Mouse (Mus musculus) heart, embryonic 13.5 days (tissue): Measurements from ENCODE around the gene Asb18. TPM values are rescaled to one million over a fixed set of nuclear protein-coding genes. Genes with fewer than 3 reads are reported as not detected.
A peak's percentile ranks its signal among the peaks of the same experiment; 100 is the strongest.

Source experiments
- ATAC-seq: fragments of 200-750 bp; cut with Nextera tagmentation; 2 replicates; pipeline ENCODE4 v1.8.0; 2017; ENCODE audit warnings: moderate TSS enrichment; ENCODE audit not compliant: insufficient number of reproducible peaks, low FRiP score, low TSS enrichment; ENCODE audit errors: extremely low read depth
- H3K27ac ChIP-seq: fragments of 300-500 bp; sonication (generic); replicated peaks from 2 replicates; pipeline ENCODE4 v1.5.1; 2015; ENCODE audit warnings: moderate library complexity, mild to moderate bottlenecking, inconsistent platforms
- H3K27me3 ChIP-seq: fragments of 300-500 bp; sonication (generic); replicated peaks from 2 replicates; pipeline ENCODE4 v1.6.1; 2015; ENCODE audit warnings: mild to moderate bottlenecking, inconsistent platforms
- H3K36me3 ChIP-seq: fragments of 300-500 bp; sonication (generic); 2 replicates; pipeline ENCODE4 v1.6.1; 2015; ENCODE audit warnings: mild to moderate bottlenecking, inconsistent platforms
- H3K4me1 ChIP-seq: fragments of 300-500 bp; sonication (generic); 2 replicates; pipeline ENCODE4 v1.6.1; 2015; ENCODE audit warnings: inconsistent platforms
- H3K4me2 ChIP-seq: fragments of 300-500 bp; sonication (generic); 2 replicates; pipeline ENCODE4 v1.6.1; 2015; ENCODE audit warnings: inconsistent platforms, mild to moderate bottlenecking, moderate library complexity
- H3K4me3 ChIP-seq: fragments of 300-500 bp; sonication (generic); 2 replicates; pipeline ENCODE4 v1.5.1; 2015; ENCODE audit warnings: moderate library complexity, mild to moderate bottlenecking, inconsistent platforms
- H3K9ac ChIP-seq: fragments of 300-500 bp; sonication (generic); 2 replicates; pipeline ENCODE4 v1.6.1; 2015; ENCODE audit warnings: inconsistent platforms, mild to moderate bottlenecking, moderate library complexity
- H3K9me3 ChIP-seq: fragments of 300-500 bp; sonication (generic); 2 replicates; pipeline ENCODE4 v1.6.1; 2016; ENCODE audit warnings: inconsistent platforms
- WGBS: fragments of 180-500 bp; shearing (Covaris S2); methylation state at CpG from one replicate; pipeline ENCODE4 v1.1.7; 2015; ENCODE audit warnings: mixed read lengths; 5-methylcytosine and 5-hydroxymethylcytosine counted together
- polyA plus RNA-seq: library from polyadenylated mRNA; unstranded; fragments of >200 nt; fragmentation: Nextera tagmentation; extraction: Ambion mirVana; gene quantifications from 2 replicates; pipeline ENCODE4 v1.2.1, GENCODE M21; 2015

The Asb18 gene
- polyA plus RNA-seq, 1 experiment from 2014 or later: 0.56 TPM

- Histone ChIP-seq H3K27me3 (no peaks in the 10 kb centered on the region; the same call in 1 of the 2 replicates), H3K9me3 (0 out of 2 replicates have a peak, but pooled peaks cover 9% of the 10 kb centered on the region), H3K4me3 (no peak overlapping the region), H3K4me1 (peaks cover 10% of the 10 kb centered on the region; the same call in 1 of the 2 replicates), H3K36me3 (no peaks in the 10 kb centered on the region; the same call in 1 of the 2 replicates), H3K9ac (no peak overlapping the region), H3K27ac (no peak overlapping the region), H3K4me2 (no peak overlapping the region)
- ATAC-seq: no peak
- WGBS: 62% methylated on average over 7 of the region's 7 CpGs
Observed at GRCm38 (mm10) chr1:90012850-90013249, 1.6 kb downstream of the Asb18 start.

GRCm38 (mm10) chr1:90012168-90012567, 2.3 kb downstream of the Asb18 start:
- Histone ChIP-seq H3K27me3 (peaks cover 5% of the 10 kb centered on the region; the same call in 1 of the 2 replicates), H3K27ac (no peak overlapping the region), H3K36me3 (no peaks in the 10 kb centered on the region; the same call in 1 of the 2 replicates), H3K4me2 (no peak overlapping the region), H3K9ac (no peak overlapping the region), H3K4me3 (no peak overlapping the region), H3K9me3 (0 out of 2 replicates have a peak, but pooled peaks cover 9% of the 10 kb centered on the region), H3K4me1 (0 out of 2 replicates have a peak, but pooled peaks cover 6% of the 10 kb centered on the region)
- no peak for ATAC-seq
- WGBS: 73% methylated on average over 3 of the region's 3 CpGs

DNA sequence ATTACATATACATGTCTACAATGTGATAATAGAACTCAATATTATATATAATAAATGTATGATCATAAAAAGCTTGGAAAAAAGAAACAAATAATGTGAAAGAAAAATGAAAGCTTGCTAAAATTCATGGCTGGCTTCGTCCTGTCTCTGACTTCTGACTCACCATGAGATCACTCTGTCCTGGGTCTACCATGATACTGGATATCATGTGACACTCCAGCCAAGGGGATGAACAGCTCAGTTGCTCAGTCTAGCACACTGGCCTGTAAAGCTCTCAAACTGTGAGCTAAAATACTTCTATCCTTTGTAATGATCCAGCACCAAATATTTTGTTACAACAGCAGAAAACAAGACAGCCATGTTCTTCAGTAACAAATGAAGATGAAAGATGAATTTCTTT, 4.4 kb downstream of the Asb18 start:
- no peaks in the 10 kb centered on the region; the same call in 1 of the 2 replicates for H3K36me3 ChIP-seq
- H3K4me1 ChIP-seq: 0 out of 2 replicates have a peak, but pooled peaks cover 6% of the 10 kb centered on the region
- no peak overlapping the region for H3K27ac ChIP-seq
- ATAC-seq: no peak
- 0 out of 2 replicates have a peak, but pooled peaks cover 9% of the 10 kb centered on the region for H3K9me3 ChIP-seq
- H3K4me2 ChIP-seq: no peak overlapping the region
- no peak overlapping the region for H3K9ac ChIP-seq
- 69% methylated on average over 1 of the region's 1 CpGs for WGBS
- no peak overlapping the region for H3K4me3 ChIP-seq
- peaks cover 8% of the 10 kb centered on the region for H3K27me3 ChIP-seq

DNA sequence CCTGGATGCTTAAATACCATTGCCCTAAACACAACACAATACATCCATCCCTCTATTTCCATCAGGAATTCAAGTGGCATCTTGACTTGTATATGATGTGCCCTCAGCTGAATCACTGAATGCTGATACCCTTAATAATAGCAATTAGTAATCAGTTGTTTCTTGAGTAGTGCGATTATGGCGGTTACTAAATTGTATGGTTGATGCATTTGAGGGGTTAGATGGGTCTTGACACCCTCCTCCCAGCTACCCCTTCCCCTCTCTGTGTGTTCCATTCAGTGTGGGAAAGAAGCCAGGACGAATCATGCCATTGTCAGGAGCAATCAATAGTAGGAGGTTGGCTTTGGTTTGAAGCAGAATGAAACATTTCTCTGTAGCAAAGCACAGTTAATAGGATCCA, 5.3 kb downstream of the Asb18 start:
- H3K36me3 ChIP-seq: no peaks in the 10 kb centered on the region; the same call in 1 of the 2 replicates
- 0 out of 2 replicates have a peak, but pooled peaks cover under 1% of the 10 kb centered on the region for H3K4me1 ChIP-seq
- H3K4me2 ChIP-seq: no peak overlapping the region
- no peak overlapping the region for H3K4me3 ChIP-seq
- no peak for ATAC-seq
- 83% methylated on average over 3 of the region's 3 CpGs for WGBS
- 0 out of 2 replicates have a peak, but pooled peaks cover 9% of the 10 kb centered on the region for H3K9me3 ChIP-seq
- H3K27ac ChIP-seq: no peak overlapping the region
- peaks cover 8% of the 10 kb centered on the region for H3K27me3 ChIP-seq
- no peak overlapping the region for H3K9ac ChIP-seq

GRCm38 (mm10) chr1:90006666-90007065, 7.8 kb downstream of the Asb18 start:
- Histone ChIP-seq H3K9ac (no peak overlapping the region), H3K9me3 (no peaks in the 10 kb centered on the region), H3K36me3 (no peaks in the 10 kb centered on the region), H3K27me3 (peaks cover 8% of the 10 kb centered on the region), H3K4me3 (no peak overlapping the region), H3K4me2 (no peak overlapping the region), H3K4me1 (no peaks in the 10 kb centered on the region), H3K27ac (no peak overlapping the region)
- 70% methylated on average over 14 of the region's 14 CpGs for WGBS
- no peak for ATAC-seq

GRCm38 (mm10) chr1:90000981-90001380, 13.5 kb downstream of the Asb18 start:
- WGBS: 52% methylated on average over 5 of the region's 5 CpGs
- Histone ChIP-seq H3K36me3 (no peaks in the 10 kb centered on the region), H3K9me3 (no peaks in the 10 kb centered on the region), H3K4me1 (peaks cover 55% of the 10 kb centered on the region), H3K27me3 (0 out of 2 replicates have a peak, but pooled peaks cover 2% of the 10 kb centered on the region), H3K9ac (no peak overlapping the region), H3K4me3 (no peak overlapping the region), H3K4me2 (no peak overlapping the region), H3K27ac (no peak overlapping the region)
- ATAC-seq: no peak

DNA sequence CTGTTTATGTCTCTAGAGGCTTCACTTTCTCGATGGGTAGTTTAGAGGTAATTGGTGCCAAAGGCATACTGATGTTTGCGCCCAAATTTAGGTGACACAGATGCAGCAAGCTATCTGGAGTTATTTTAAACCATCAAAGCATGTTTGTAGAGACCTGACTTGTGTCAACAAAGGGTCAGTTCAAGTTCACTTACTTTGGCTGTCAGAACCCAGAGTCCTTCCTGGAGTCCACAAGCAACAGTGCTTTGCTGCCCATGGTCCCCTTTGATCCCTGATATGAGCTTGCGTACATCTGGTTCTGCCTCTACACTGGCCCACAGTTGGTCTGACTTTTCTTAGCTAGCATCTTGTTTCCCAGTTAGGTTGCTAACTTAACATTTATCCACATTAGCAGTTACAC, 14.6 kb downstream of the Asb18 start:
- Histone ChIP-seq H3K27me3 (peaks cover 8% of the 10 kb centered on the region), H3K36me3 (no peaks in the 10 kb centered on the region), H3K4me2 (no peak overlapping the region), H3K27ac (peak overlapping the region; percentile 93), H3K4me3 (no peak overlapping the region), H3K9ac (0 out of 2 replicates have a peak overlapping the region, but pooled peaks have one; percentile 8), H3K9me3 (no peaks in the 10 kb centered on the region), H3K4me1 (peaks cover 55% of the 10 kb centered on the region)
- WGBS: 43% methylated on average over 3 of the region's 3 CpGs
- ATAC-seq: no peak

DNA sequence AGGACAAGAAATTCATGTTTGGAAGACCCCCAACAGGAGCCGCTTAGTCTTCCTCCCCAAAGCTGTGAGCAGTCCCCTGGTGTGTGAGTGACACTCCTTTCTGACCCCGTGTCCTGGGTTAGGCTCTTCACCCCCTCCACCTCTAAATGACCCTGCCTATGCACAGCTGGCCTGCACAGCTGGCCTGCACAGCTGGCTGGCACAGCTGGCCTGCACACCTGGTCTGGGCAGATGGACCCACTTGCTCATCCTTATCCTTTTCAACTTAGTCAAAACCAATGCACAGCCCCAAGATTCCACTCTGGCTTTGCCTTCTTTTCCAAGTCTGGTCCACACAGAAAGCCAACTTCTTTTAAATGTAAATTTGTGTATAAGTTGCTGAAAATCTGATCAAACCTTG, 15.8 kb downstream of the Asb18 start:
- H3K9ac ChIP-seq: no peak overlapping the region
- H3K4me2 ChIP-seq: peak overlapping the region; percentile 41
- H3K4me1 ChIP-seq: peaks cover 55% of the 10 kb centered on the region
- no peak for ATAC-seq
- no peaks in the 10 kb centered on the region for H3K36me3 ChIP-seq
- H3K4me3 ChIP-seq: no peak overlapping the region
- H3K27ac ChIP-seq: peak overlapping the region; percentile 93
- H3K27me3 ChIP-seq: peaks cover 19% of the 10 kb centered on the region
- 36% methylated on average over 2 of the region's 2 CpGs for WGBS
- H3K9me3 ChIP-seq: no peaks in the 10 kb centered on the region

DNA sequence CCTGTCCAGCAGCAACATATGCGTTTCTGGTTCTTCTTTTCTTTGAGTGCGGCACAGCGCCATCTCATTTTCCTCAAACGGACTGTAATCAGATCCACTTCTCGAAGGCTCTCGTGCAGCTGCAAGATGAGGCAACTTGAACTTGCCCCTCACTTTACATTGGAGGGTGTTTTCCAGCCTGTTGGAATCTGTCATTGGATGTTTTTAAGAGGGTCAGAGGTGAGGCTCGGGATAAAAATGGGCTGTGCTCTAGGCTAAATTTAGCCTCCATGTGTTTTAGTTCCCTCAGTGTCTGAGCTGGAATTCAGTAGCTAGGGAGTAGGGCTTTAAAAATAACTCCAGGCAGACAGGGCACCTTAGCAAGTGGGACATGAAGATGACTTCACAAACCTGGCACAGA, 16.4 kb downstream of the Asb18 start:
- Histone ChIP-seq H3K4me2 (peak overlapping the region; percentile 41), H3K4me3 (no peak overlapping the region)

GRCm38 (mm10) chr1:89992256-89992655, 22.2 kb downstream of the Asb18 start:
- no peak overlapping the region for H3K27ac ChIP-seq
- no peak for ATAC-seq
- no peaks in the 10 kb centered on the region for H3K9me3 ChIP-seq
- peaks cover 22% of the 10 kb centered on the region for H3K4me1 ChIP-seq
- under 1% methylated on average over 25 of the region's 25 CpGs for WGBS
- peaks cover 64% of the 10 kb centered on the region for H3K27me3 ChIP-seq
- H3K9ac ChIP-seq: peak overlapping the region; percentile 65
- H3K36me3 ChIP-seq: no peaks in the 10 kb centered on the region
- H3K4me3 ChIP-seq: peak overlapping the region; percentile 47
- H3K4me2 ChIP-seq: peak overlapping the region; percentile 69

More for the DNA sequence above, 16.4 kb downstream of the Asb18 start:
- Histone ChIP-seq H3K9me3 (no peaks in the 10 kb centered on the region), H3K27me3 (peaks cover 25% of the 10 kb centered on the region), H3K9ac (peak overlapping the region; percentile 38), H3K4me1 (peaks cover 55% of the 10 kb centered on the region), H3K36me3 (no peaks in the 10 kb centered on the region), H3K27ac (peak overlapping the region; percentile 93)
- ATAC-seq: peak; percentile 44; the same call in 1 of the 2 replicates
- WGBS: 39% methylated on average over 7 of the region's 7 CpGs

DNA sequence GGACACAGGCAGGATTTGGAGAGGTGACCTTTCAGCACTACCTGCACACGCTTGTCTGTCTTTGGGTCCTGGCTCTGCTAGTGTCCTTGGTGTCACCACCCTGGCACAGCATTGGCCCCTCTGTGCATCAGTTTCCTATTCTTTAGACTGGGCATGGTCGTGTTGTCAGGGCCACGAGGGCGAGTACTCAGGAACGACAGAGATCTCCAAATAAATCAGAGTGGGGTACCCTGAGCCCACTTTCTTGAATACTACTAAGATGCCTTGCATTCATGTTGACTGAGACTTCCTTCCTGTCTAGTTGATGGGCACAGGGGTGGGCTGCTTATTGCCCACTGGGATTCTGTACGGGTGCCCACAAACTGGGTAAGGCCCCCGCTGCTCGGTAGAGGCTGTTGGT, 37.2 kb downstream of the Asb18 start:
- Histone ChIP-seq H3K9ac (no peak overlapping the region), H3K27ac (no peak overlapping the region), H3K9me3 (no peaks in the 10 kb centered on the region), H3K4me1 (peaks cover 5% of the 10 kb centered on the region; the same call in 1 of the 2 replicates), H3K36me3 (no peaks in the 10 kb centered on the region), H3K27me3 (peaks cover 10% of the 10 kb centered on the region), H3K4me3 (no peak overlapping the region), H3K4me2 (no peak overlapping the region)
- WGBS: 81% methylated on average over 8 of the region's 8 CpGs
- ATAC-seq: no peak

GRCm38 (mm10) chr1:89976411-89976810, 38.1 kb downstream of the Asb18 start:
- H3K4me3 ChIP-seq: no peak overlapping the region
- 73% methylated on average over 8 of the region's 8 CpGs for WGBS
- ATAC-seq: no peak
- no peak overlapping the region for H3K9ac ChIP-seq
- no peak overlapping the region for H3K27ac ChIP-seq
- H3K9me3 ChIP-seq: no peaks in the 10 kb centered on the region
- H3K4me2 ChIP-seq: no peak overlapping the region
- H3K27me3 ChIP-seq: peaks cover 18% of the 10 kb centered on the region
- H3K36me3 ChIP-seq: no peaks in the 10 kb centered on the region
- H3K4me1 ChIP-seq: peaks cover 5% of the 10 kb centered on the region; the same call in 1 of the 2 replicates
